Mouse (Mus musculus) cortical plate, adult 2 months (tissue): Measurements from ENCODE around the gene Topbp1. TPM values are rescaled to one million over a fixed set of nuclear protein-coding genes. Genes with fewer than 3 reads are reported as not detected.

Experiments used
- H3K27ac ChIP-seq: fragments of 200-500 bp; 2 replicates; pipeline ENCODE4 v1.5.1; 2012; ENCODE audit warnings: low read length, control low read depth, inconsistent platforms; ENCODE audit not compliant: insufficient read depth
- H3K4me1 ChIP-seq: fragments of 200-500 bp; 2 replicates; pipeline ENCODE4 v1.6.1; 2011; ENCODE audit warnings: low read length; ENCODE audit not compliant: control insufficient read depth, insufficient read depth
- H3K4me3 ChIP-seq: fragments of 200-500 bp; 2 replicates; pipeline ENCODE4 v1.5.1; 2011; ENCODE audit warnings: mild to moderate bottlenecking, low read length, control low read depth; ENCODE audit not compliant: insufficient read depth
- CTCF ChIP-seq: fragments of 200-500 bp; IDR thresholded peaks from 2 replicates; pipeline ENCODE4 v1.5.1; 2011; ENCODE audit warnings: mild to moderate bottlenecking, control low read depth, low read length; ENCODE audit not compliant: insufficient read depth; ENCODE audit errors: extremely low read depth
- POLR2A ChIP-seq: fragments of 200-500 bp; IDR thresholded peaks from 2 replicates; pipeline ENCODE4 v1.6.1; 2011; ENCODE audit warnings: mild to moderate bottlenecking, low read length, control low read depth; ENCODE audit not compliant: insufficient read depth; ENCODE audit errors: extremely low read depth
- polyA plus RNA-seq: library from polyadenylated mRNA; depleted of rRNA; stranded (reverse); fragments of >200 nt; gene quantifications from 2 replicates; pipeline ENCODE4 v1.2.3, GENCODE M21; 2012; rRNA removed

The Topbp1 gene
- polyA plus RNA-seq = 11.9 and 12.2 TPM in 2 replicates

DNA sequence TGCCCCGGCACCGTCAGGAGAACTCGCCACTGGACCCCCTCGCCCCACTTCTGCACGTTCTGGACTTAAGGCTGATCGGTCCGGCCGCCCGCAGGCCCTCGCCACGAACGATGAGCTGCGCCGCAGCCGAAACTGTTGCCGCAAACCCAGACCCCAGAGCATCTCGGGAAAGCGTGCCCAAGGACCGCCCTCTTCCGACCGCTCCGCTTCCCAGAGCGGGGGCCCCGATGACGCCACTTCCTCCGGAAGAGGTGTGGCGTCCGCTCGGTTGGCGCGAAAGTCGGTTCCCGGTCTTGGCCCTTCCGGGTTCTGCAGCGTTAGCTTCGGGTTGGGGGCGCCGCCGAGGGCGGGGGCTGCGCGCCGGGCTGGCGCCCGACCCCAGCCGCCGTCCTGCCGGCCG is at the start of gene Topbp1, which contains the start of gene 1300017J02Rik:
Topbp1 (plus strand) TSS at position 289 of the 400 bp plus-strand sequence.
1300017J02Rik (minus strand) TSS at position 156 of the 400 bp plus-strand sequence.
- H3K4me1 ChIP-seq = peaks cover 2% of the 10 kb centered on the region
- TF ChIP-seq POLR2A (peak; percentile 94), CTCF (no peak)
- H3K27ac ChIP-seq = peak within 1 kb of the TSS; percentile 88
- peak within 1 kb of the TSS; percentile 67 for H3K4me3 ChIP-seq

- H3K27ac ChIP-seq = no peak overlapping the region
- H3K4me3 ChIP-seq = no peak overlapping the region
- TF ChIP-seq POLR2A (no peak), CTCF (no peak)
- no peaks in the 10 kb centered on the region for H3K4me1 ChIP-seq
These were observed 39.2 kb upstream of the Topbp1 start for GRCm38 (mm10) chr9:103265778-103266177.

GRCm38 (mm10) chr9:103271104-103271503 is 33.9 kb upstream of the Topbp1 start:
- Histone ChIP-seq H3K4me1 (no peaks in the 10 kb centered on the region), H3K4me3 (no peak overlapping the region), H3K27ac (no peak overlapping the region)
- no peak for TF ChIP-seq POLR2A
- TF ChIP-seq CTCF = no peak

- Histone ChIP-seq H3K27ac (no peak overlapping the region), H3K4me3 (no peak overlapping the region), H3K4me1 (no peaks in the 10 kb centered on the region)
- TF ChIP-seq POLR2A (no peak), CTCF (no peak)
These were observed 30.2 kb upstream of the Topbp1 start for GRCm38 (mm10) chr9:103274819-103275218.

DNA sequence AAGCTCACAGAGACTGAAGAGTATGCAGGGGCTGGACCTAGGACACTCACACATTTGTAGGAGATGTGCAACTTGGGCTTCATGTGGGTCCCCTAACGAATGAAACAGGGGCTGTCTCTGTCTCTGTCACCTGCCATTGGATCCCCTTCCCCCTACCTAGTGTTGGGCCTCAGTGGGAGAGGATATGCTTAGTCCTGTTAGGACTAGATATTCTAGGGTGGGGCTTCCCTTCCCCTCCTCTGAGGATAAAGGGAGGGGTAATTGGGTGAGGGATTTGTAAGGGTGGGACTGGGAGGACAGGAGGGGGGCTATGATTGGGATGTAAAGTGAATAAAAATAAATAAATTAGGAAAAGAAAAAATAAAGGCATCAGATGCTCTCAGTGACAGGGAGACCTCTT is 29.3 kb upstream of the Topbp1 start:
- H3K27ac ChIP-seq = no peak overlapping the region
- TF ChIP-seq POLR2A (no peak), CTCF (no peak)
- H3K4me3 ChIP-seq = no peak overlapping the region
- no peaks in the 10 kb centered on the region for H3K4me1 ChIP-seq

- Histone ChIP-seq H3K27ac (no peak overlapping the region), H3K4me1 (no peaks in the 10 kb centered on the region), H3K4me3 (no peak overlapping the region)
- TF ChIP-seq POLR2A = no peak
- TF ChIP-seq CTCF = no peak
These were observed 28.1 kb upstream of the Topbp1 start for GRCm38 (mm10) chr9:103276876-103277275.

DNA sequence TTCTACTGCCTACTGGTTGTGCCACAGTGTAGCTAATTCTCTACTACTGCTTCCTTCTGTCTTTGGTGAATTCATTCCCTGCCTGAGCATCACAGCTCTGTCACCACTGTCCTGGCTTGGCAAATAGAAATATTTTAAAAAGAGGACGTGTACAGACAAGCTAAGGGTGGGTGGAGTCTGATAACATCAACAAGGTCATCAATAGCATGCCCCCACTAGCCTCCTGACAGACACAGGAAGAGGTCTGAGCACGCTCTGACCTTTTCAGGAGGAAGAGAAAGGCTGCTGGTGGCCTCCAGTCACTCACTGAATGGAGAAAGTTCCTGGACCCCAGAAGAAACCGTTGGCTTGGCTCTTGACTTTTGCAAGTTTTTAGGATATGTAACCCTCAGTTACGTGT is 18.6 kb upstream of the Topbp1 start:
- Histone ChIP-seq H3K4me3 (no peak overlapping the region), H3K4me1 (no peaks in the 10 kb centered on the region), H3K27ac (no peak overlapping the region)
- TF ChIP-seq CTCF (no peak), POLR2A (no peak)

DNA sequence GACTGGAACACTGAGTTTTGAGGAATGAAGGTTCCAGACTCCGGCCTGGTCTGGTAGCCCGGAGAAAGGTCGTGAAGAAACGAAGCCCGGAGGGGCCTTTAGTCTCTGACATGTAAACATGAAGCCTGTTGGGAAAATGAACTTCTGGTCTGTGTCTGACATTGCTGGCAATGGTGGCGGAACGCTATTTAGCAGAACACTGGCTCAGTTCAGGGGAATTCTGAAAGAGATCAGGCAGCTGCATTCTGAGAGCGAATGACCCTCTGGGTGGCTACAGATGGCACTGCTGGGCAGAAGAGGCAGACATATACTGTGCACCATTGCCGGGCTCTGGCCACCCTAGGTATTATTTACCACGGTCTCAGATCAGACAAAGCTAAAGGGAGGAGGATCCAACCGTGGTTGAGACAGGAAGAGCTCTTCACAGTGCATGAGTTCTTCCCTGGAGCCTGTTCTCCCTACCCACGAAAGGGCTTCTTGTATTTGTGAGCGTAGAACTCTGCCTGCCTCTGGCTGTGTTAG is 18.1 kb upstream of the Topbp1 start:
- no peak overlapping the region for H3K27ac ChIP-seq
- H3K4me3 ChIP-seq = no peak overlapping the region
- H3K4me1 ChIP-seq = no peaks in the 10 kb centered on the region
- no peak for TF ChIP-seq POLR2A
- no peak for TF ChIP-seq CTCF

DNA sequence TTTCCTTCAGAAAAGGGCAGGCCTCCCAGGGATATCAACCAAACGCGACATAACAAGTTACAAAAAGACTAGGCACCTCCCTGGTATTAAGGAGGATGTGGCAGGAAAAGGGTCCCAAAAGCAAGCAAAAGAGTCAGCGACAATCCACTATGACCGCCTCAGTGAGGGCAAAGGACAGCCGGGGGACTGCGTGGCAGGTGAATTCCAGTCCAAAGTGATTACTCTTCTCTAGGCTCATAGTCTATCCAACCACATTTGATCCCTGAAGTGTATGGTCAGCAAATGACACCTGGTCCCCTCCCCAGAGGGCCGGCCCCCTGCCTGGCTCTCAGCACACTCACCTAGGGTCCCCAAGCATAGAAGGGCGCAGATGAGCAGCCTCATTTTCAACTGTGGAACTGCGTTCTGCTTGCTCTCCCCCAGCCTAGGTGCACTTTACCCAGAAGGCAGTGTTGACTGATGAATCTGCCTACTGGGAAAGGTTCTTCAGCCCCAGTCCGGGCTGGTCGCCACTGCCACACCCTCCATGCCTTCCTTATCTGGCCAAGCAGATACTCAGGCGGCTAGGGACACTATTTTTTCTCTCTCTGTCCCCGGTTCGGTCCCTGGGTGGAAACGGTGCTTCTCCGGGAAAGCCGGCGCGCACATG is 17.1 kb upstream of the Topbp1 start:
- Histone ChIP-seq H3K4me1 (no peaks in the 10 kb centered on the region), H3K4me3 (no peak overlapping the region), H3K27ac (no peak overlapping the region)
- TF ChIP-seq CTCF (no peak), POLR2A (no peak)
